Mouse (Mus musculus): ENCODE measurements around the gene Mapk1. TPM values are rescaled to one million over a fixed set of nuclear protein-coding genes. Genes with fewer than 3 reads are reported as not detected.
A peak's percentile ranks its signal among the peaks of the same experiment; 100 is the strongest.

Gene Mapk1
- total RNA-seq (2018; cell fraction: chromatin; rRNA removed), result 100 to 1,000 TPM in 25 of 26 experiments, 10 to 100 TPM in 1; 82.8 to 218 (median 160) TPM
- total RNA-seq (2018; cell fraction: cytosol; rRNA removed), result 100 to 1,000 TPM in 5 of 26 experiments, 10 to 100 TPM in 21; 81.0 to 114 (median 90.9) TPM
- 100 to 1,000 TPM in 18 of 26 experiments, 10 to 100 TPM in 8; 73.2 to 182 (median 115) TPM for total RNA-seq (2018; cell fraction: nucleus; rRNA removed)
- polyA plus RNA-seq (2018), result 92.1 to 122 TPM (median 94.8 TPM) in 3 replicates

DNA sequence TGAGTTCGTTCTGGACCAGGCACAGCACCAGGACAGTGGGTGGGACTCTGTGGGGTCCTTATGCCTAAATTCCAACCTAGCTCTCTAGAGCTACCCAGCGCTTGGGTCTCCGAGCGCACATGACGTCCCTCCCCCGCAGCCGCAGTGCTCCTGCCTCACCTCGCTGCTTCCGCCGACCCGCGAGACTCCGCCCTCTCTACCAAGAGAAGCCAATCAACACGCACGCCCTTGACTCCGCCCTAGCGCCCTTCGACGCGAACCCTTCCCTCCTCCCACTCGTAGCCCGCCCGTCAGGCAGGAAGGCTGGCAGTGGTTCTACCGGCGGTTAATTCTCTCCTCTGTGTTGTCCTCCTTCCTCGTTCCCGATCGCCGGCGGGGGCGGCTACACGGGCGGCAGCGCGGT is at the start of gene Mapk1:
TSS of gene Mapk1 (plus strand) at position 252 of the 403 bp plus-strand sequence.
- peak within 1 kb of the TSS; percentile 74 for H3K4me3 ChIP-seq (ENCODE audit: inconsistent target)
- H3K36me3 ChIP-seq (ENCODE audit: inconsistent target), result no peaks in the 10 kb centered on the region
- 0% methylated on average over 35 of the region's 35 CpGs for WGBS (ENCODE audit: missing documents)
- H3K79me2 ChIP-seq (ENCODE audit: inconsistent target), result peaks cover 46% of the 10 kb centered on the region
- peak within 1 kb of the TSS; percentile 48 for H3K27ac ChIP-seq

GRCm38 (mm10) chr16:16939543-16939942 is 43.6 kb upstream of the Mapk1 start:
- Histone ChIP-seq H3K27ac (no peak overlapping the region), H3K4me3 (ENCODE audit: inconsistent target) (no peak overlapping the region), H3K36me3 (ENCODE audit: inconsistent target) (no peaks in the 10 kb centered on the region), H3K79me2 (ENCODE audit: inconsistent target) (no peaks in the 10 kb centered on the region)
- WGBS (ENCODE audit: missing documents), result 98% methylated on average over 8 of the region's 9 CpGs

- WGBS (ENCODE audit: missing documents), result 95% methylated on average over 2 of the region's 2 CpGs
- Histone ChIP-seq H3K79me2 (ENCODE audit: inconsistent target) (no peaks in the 10 kb centered on the region), H3K27ac (no peak overlapping the region), H3K36me3 (ENCODE audit: inconsistent target) (no peaks in the 10 kb centered on the region), H3K4me3 (ENCODE audit: inconsistent target) (no peak overlapping the region)
Observed at GRCm38 (mm10) chr16:16941078-16941477, 42.1 kb upstream of the Mapk1 start.

GRCm38 (mm10) chr16:16958575-16958974 is 24.6 kb upstream of the Mapk1 start:
- no CpG with 5 or more reads among the region's 5 CpGs for WGBS (ENCODE audit: missing documents)

GRCm38 (mm10) chr16:16959907-16960306 is 23.3 kb upstream of the Mapk1 start:
- no peak overlapping the region for H3K4me3 ChIP-seq (ENCODE audit: inconsistent target)
- H3K79me2 ChIP-seq (ENCODE audit: inconsistent target), result no peaks in the 10 kb centered on the region
- H3K36me3 ChIP-seq (ENCODE audit: inconsistent target), result no peaks in the 10 kb centered on the region
- 92% methylated on average over 6 of the region's 6 CpGs for WGBS (ENCODE audit: missing documents)
- no peak overlapping the region for H3K27ac ChIP-seq

More at GRCm38 (mm10) chr16:16958575-16958974, 24.6 kb upstream of the Mapk1 start:
- Histone ChIP-seq H3K36me3 (ENCODE audit: inconsistent target) (no peaks in the 10 kb centered on the region), H3K79me2 (ENCODE audit: inconsistent target) (no peaks in the 10 kb centered on the region), H3K4me3 (ENCODE audit: inconsistent target) (no peak overlapping the region), H3K27ac (no peak overlapping the region)

- H3K36me3 ChIP-seq (ENCODE audit: inconsistent target), result no peaks in the 10 kb centered on the region
- no peak overlapping the region for H3K27ac ChIP-seq
- 69% methylated on average over 1 of the region's 1 CpGs for WGBS (ENCODE audit: missing documents)
- no peaks in the 10 kb centered on the region for H3K79me2 ChIP-seq (ENCODE audit: inconsistent target)
- H3K4me3 ChIP-seq (ENCODE audit: inconsistent target), result no peak overlapping the region
Observed at GRCm38 (mm10) chr16:16965149-16965548, 18.0 kb upstream of the Mapk1 start.

- Histone ChIP-seq H3K4me3 (ENCODE audit: inconsistent target) (no peak overlapping the region), H3K36me3 (ENCODE audit: inconsistent target) (no peaks in the 10 kb centered on the region), H3K27ac (no peak overlapping the region), H3K79me2 (ENCODE audit: inconsistent target) (no peaks in the 10 kb centered on the region)
Observed at GRCm38 (mm10) chr16:16966290-16966689, 16.9 kb upstream of the Mapk1 start.

GRCm38 (mm10) chr16:16978061-16978460 is 5.1 kb upstream of the Mapk1 start:
- Histone ChIP-seq H3K36me3 (ENCODE audit: inconsistent target) (no peaks in the 10 kb centered on the region), H3K4me3 (ENCODE audit: inconsistent target) (no peak overlapping the region), H3K27ac (no peak overlapping the region), H3K79me2 (ENCODE audit: inconsistent target) (no peaks in the 10 kb centered on the region)
- 71% methylated on average over 3 of the region's 3 CpGs for WGBS (ENCODE audit: missing documents)

DNA sequence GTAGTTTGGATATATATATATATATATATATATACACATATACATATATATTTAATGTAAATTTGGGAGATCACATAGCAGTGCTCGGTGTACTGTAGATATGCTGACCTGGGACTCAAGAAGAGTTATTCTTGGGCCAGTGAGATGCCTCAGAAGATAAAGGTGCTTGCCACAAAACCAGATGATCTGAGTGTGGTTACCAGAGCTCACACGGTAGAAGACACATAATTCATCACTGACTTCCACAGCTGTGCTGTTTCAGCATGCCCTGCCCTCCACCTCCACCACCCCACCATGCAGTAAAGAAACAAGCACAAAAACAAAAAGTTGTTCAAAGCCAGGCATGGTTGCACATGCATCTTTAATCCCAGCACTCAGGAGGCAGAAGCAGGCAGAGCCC is 4.4 kb upstream of the Mapk1 start:
- Histone ChIP-seq H3K36me3 (ENCODE audit: inconsistent target) (no peaks in the 10 kb centered on the region), H3K79me2 (ENCODE audit: inconsistent target) (peaks cover 3% of the 10 kb centered on the region)
- 36% methylated on average over 2 of the region's 2 CpGs for WGBS (ENCODE audit: missing documents)

DNA sequence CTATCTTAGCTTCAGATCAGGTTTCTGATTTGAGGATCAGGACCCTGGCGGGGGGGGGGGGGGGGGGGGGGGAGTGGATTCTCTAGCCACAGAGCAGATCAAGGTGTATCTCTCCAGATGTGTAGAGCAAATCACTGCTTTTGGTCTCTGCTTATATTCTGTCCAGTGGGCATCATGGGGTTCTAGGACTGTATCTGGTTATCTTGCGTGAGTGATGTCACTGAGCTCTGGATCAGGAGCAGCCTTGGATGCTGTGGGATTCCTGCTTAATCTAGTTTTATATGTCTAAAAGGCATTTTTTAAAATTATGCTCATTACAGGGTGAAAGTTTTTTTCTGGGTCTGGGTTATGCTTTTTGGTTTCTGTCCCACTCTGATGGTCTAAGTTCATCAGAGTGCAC is 546 bp upstream of the Mapk1 start:
- WGBS (ENCODE audit: missing documents), result 58% methylated on average over 1 of the region's 2 CpGs
- peak overlapping the region; percentile 48 for H3K27ac ChIP-seq
- no peaks in the 10 kb centered on the region for H3K36me3 ChIP-seq (ENCODE audit: inconsistent target)
- H3K4me3 ChIP-seq (ENCODE audit: inconsistent target), result peak overlapping the region; percentile 74
- H3K79me2 ChIP-seq (ENCODE audit: inconsistent target), result peaks cover 41% of the 10 kb centered on the region

More for the DNA sequence above, 4.4 kb upstream of the Mapk1 start:
- H3K4me3 ChIP-seq (ENCODE audit: inconsistent target), result no peak overlapping the region
- H3K27ac ChIP-seq, result no peak overlapping the region

DNA sequence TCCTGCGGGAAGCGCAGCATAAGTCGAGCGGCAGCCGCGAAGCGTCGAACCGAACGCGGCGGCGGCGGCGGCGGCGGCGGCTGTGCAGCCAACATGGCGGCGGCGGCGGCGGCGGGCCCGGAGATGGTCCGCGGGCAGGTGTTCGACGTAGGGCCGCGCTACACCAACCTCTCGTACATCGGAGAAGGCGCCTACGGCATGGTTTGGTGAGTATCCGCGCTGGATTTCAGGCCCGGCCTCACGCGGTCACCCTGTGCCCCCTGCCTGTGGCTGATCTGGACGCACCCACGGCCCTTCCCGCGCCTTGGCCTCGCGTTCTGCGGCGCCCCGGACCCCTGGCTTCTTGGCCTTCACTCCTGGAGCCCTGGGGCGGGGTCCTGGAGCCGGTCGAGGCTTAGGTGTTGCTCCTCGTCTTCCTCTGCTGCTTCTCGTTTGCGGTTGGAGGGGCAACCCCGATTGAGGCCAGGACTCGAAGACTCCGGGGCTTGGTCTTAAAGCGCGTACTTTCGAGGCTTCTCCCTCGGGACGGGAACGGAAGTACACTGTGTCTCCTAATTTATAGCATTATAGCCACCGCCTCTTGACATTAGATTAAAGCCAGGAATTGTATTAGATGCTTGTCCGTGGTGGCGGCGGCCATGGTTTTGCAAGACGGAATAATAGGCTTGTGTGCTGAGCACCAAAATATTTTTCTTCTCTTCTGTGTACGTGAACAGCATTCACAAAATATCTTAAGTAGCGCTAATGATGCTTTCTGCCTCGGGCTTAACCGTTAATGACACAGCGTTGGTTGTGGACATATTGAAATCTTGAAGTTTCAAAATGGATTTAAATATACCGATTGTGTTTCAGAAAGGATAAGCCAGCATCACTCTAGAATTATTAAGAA is 596 bp downstream of the Mapk1 start:
- WGBS (ENCODE audit: missing documents), result under 1% methylated on average over 72 of the region's 75 CpGs
- Histone ChIP-seq H3K27ac (peak overlapping the region; percentile 48), H3K79me2 (ENCODE audit: inconsistent target) (peaks cover 53% of the 10 kb centered on the region), H3K36me3 (ENCODE audit: inconsistent target) (no peaks in the 10 kb centered on the region), H3K4me3 (ENCODE audit: inconsistent target) (peak overlapping the region; percentile 74)

GRCm38 (mm10) chr16:16984423-16984941 is 1.3 kb downstream of the Mapk1 start:
- 10% methylated on average over 9 of the region's 9 CpGs for WGBS (ENCODE audit: missing documents)
- Histone ChIP-seq H3K36me3 (ENCODE audit: inconsistent target) (no peaks in the 10 kb centered on the region), H3K27ac (peak overlapping the region; percentile 32), H3K79me2 (ENCODE audit: inconsistent target) (peaks cover 60% of the 10 kb centered on the region), H3K4me3 (ENCODE audit: inconsistent target) (peak overlapping the region; percentile 74)

DNA sequence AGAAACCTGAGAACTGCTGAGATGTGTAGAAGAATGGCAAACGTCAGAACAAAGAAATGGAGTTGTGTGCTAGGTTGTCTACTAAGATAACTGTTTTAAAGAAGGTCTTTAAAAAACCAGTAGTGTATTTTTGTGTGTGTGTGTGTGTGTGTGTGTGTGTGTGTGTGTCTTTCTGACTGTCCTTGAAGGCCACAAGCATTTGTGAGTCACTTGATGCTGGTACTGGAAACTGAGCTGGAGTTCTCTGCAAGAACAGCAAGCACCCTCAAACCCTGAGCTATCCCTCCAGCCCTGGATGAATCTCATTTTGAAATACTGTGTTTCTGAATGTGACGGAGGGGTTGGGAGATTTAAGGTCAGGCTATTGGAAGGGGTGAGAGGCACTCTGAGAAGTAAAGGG is 4.1 kb downstream of the Mapk1 start:
- Histone ChIP-seq H3K36me3 (ENCODE audit: inconsistent target) (no peaks in the 10 kb centered on the region), H3K27ac (no peak overlapping the region), H3K79me2 (ENCODE audit: inconsistent target) (peaks cover 88% of the 10 kb centered on the region), H3K4me3 (ENCODE audit: inconsistent target) (no peak overlapping the region)
- WGBS (ENCODE audit: missing documents), result 100% methylated on average over 2 of the region's 2 CpGs

DNA sequence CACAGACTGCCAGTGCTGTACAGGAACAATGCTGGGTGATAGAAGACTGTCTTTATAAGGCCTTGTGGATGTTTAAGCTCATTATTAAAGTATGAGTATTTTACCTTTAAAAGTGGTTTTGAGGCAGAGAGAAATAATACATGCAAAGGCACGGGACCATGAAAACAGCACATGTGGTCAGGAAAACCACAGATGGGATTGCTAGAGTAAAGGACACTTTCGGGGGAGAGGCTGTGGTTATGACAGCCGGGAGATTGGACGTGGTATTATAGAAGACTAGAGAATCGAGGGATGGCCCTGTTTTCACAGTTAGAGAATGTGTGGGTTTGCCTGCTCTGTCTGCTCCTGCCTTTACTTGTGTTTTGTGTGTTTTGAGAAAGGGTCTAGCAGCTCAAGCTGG is 5.7 kb downstream of the Mapk1 start:
- Histone ChIP-seq H3K4me3 (ENCODE audit: inconsistent target) (no peak overlapping the region), H3K36me3 (ENCODE audit: inconsistent target) (no peaks in the 10 kb centered on the region), H3K79me2 (ENCODE audit: inconsistent target) (peaks cover 100% of the 10 kb centered on the region), H3K27ac (no peak overlapping the region)
- 13% methylated on average over 5 of the region's 5 CpGs for WGBS (ENCODE audit: missing documents)

GRCm38 (mm10) chr16:16990021-16990420 is 6.8 kb downstream of the Mapk1 start:
- Histone ChIP-seq H3K36me3 (ENCODE audit: inconsistent target) (no peaks in the 10 kb centered on the region), H3K79me2 (ENCODE audit: inconsistent target) (peaks cover 100% of the 10 kb centered on the region), H3K4me3 (ENCODE audit: inconsistent target) (no peak overlapping the region), H3K27ac (no peak overlapping the region)
- 95% methylated on average over 4 of the region's 4 CpGs for WGBS (ENCODE audit: missing documents)

Measured in macrophage (primary cell).